Mouse (Mus musculus) kidney, embryonic 16.5 days (tissue): ENCODE results near the gene Acer3. TPM values are rescaled to one million over a fixed set of nuclear protein-coding genes. Genes with fewer than 3 reads are reported as not detected.

Experiments used
- ATAC-seq: fragments of 200-750 bp; cut with Nextera tagmentation; 2 replicates; pipeline ENCODE4 v1.8.0; 2017; ENCODE audit warnings: moderate TSS enrichment; ENCODE audit not compliant: low FRiP score, low TSS enrichment
- H3K27ac ChIP-seq: fragments of 300-500 bp; sonication (generic); 2 replicates; pipeline ENCODE4 v1.5.1; 2014; ENCODE audit warnings: low read length
- H3K27me3 ChIP-seq: fragments of 300-500 bp; sonication (generic); 2 replicates; pipeline ENCODE4 v1.6.1; 2014; ENCODE audit warnings: low read length, control low read depth, mixed read lengths; ENCODE audit not compliant: insufficient read depth
- H3K36me3 ChIP-seq: fragments of 300-500 bp; sonication (generic); 2 replicates; pipeline ENCODE4 v1.6.1; 2014; ENCODE audit warnings: low read length, control low read depth, mixed read lengths; ENCODE audit not compliant: insufficient read depth
- H3K4me1 ChIP-seq: fragments of 300-500 bp; sonication (generic); 2 replicates; pipeline ENCODE4 v1.6.1; 2014; ENCODE audit warnings: low read length, control low read depth, mixed read lengths; ENCODE audit not compliant: insufficient read depth
- H3K4me2 ChIP-seq: fragments of 300-500 bp; sonication (generic); replicated peaks from 2 replicates; pipeline ENCODE4 v1.6.1; 2014; ENCODE audit warnings: low read depth, low read length
- H3K4me3 ChIP-seq: fragments of 300-500 bp; sonication (generic); 2 replicates; pipeline ENCODE4 v1.5.1; 2014; ENCODE audit warnings: mild to moderate bottlenecking, low read length
- H3K9ac ChIP-seq: fragments of 300-500 bp; sonication (generic); replicated peaks from 2 replicates; pipeline ENCODE4 v1.6.1; 2014; ENCODE audit warnings: low read length
- H3K9me3 ChIP-seq: fragments of 300-500 bp; sonication (generic); 2 replicates; pipeline ENCODE4 v1.6.1; 2016; ENCODE audit warnings: low read length, control low read depth
- WGBS: fragments of 180-500 bp; shearing (Covaris S2); extraction: QIAGEN DNeasy Blood & Tissue Kit; methylation state at CpG from one replicate; pipeline ENCODE4 v1.1.7; 2014; 5-methylcytosine and 5-hydroxymethylcytosine counted together
- polyA plus RNA-seq: library from polyadenylated mRNA; unstranded; fragments of >200 nt; fragmentation: Nextera tagmentation; extraction: Ambion mirVana; gene quantifications from 2 replicates; pipeline ENCODE4 v1.2.1, GENCODE M21; 2015

Gene Acer3
- polyA plus RNA-seq, 1 experiment from 2014 or later, result 27.4 TPM

GRCm38 (mm10) chr7:98354160-98354920 is 33.3 kb upstream of the Acer3 start:
- Histone ChIP-seq H3K36me3 (peaks cover 22% of the 10 kb centered on the region), H3K27me3 (no peaks in the 10 kb centered on the region), H3K9me3 (no peaks in the 10 kb centered on the region), H3K4me3 (no peak overlapping the region), H3K4me2 (no peak overlapping the region), H3K4me1 (peaks cover 31% of the 10 kb centered on the region), H3K27ac (no peak overlapping the region), H3K9ac (0 out of 2 replicates have a peak overlapping the region, but pooled peaks have one; percentile 5)
- 25% methylated on average over 12 of the region's 12 CpGs for WGBS
- ATAC-seq, result peak; percentile 28; the same call in 1 of the 2 replicates

DNA sequence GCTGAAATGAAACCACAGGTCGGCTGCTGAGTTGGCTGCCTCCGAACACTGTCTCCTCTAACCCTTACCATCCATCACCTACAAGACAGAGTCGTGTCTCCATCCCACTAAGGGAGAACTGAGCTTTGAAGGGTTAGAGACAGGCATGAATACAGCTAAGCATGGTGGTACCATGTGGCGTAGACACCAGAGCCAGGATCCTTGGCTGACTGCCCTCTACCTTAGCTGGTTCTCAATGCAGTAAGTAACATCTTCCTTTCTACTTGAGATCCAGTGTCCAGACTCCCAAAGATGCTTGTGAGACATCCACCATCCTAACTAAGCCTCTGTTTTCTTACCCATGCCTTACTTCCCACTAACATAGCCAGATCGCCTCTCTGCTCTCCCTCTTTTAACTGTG is 32.6 kb upstream of the Acer3 start:
- Histone ChIP-seq H3K4me1 (peaks cover 25% of the 10 kb centered on the region), H3K27me3 (no peaks in the 10 kb centered on the region), H3K4me2 (no peak overlapping the region), H3K4me3 (no peak overlapping the region), H3K9ac (no peak overlapping the region), H3K27ac (no peak overlapping the region), H3K36me3 (peaks cover 22% of the 10 kb centered on the region), H3K9me3 (no peaks in the 10 kb centered on the region)
- no peak for ATAC-seq
- WGBS, result 76% methylated on average over 5 of the region's 5 CpGs

GRCm38 (mm10) chr7:98351523-98351922 is 30.5 kb upstream of the Acer3 start:
- Histone ChIP-seq H3K27me3 (no peaks in the 10 kb centered on the region), H3K27ac (no peak overlapping the region), H3K4me3 (no peak overlapping the region), H3K36me3 (peaks cover 22% of the 10 kb centered on the region), H3K4me1 (peaks cover 25% of the 10 kb centered on the region), H3K4me2 (no peak overlapping the region), H3K9me3 (no peaks in the 10 kb centered on the region), H3K9ac (no peak overlapping the region)
- WGBS, result 90% methylated on average over 3 of the region's 3 CpGs
- ATAC-seq, result no peak

DNA sequence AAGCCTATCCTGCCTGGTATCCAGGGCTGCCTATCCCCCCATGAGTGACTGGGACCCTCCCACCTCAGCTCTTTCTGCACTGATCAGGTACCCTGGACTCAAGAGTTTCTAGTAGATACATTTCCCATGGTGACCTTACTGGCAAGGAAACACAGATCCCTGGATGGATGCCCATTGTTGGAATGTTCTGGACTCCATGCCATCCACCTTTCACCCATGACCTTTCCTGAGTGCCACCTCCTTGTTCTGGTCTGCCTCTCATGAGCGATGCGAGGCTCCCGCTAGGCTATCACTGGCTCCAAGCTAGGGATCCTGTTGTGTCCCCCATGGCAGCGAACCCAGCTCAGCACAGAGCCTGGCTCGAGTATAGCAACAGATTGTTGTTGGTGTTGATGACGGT is 28.8 kb upstream of the Acer3 start:
- H3K4me1 ChIP-seq, result peaks cover 8% of the 10 kb centered on the region
- ATAC-seq, result no peak
- WGBS, result 94% methylated on average over 6 of the region's 6 CpGs
- no peak overlapping the region for H3K4me3 ChIP-seq
- no peaks in the 10 kb centered on the region for H3K9me3 ChIP-seq
- H3K27me3 ChIP-seq, result no peaks in the 10 kb centered on the region
- H3K4me2 ChIP-seq, result no peak overlapping the region
- no peak overlapping the region for H3K9ac ChIP-seq
- no peak overlapping the region for H3K27ac ChIP-seq
- peaks cover 22% of the 10 kb centered on the region for H3K36me3 ChIP-seq

GRCm38 (mm10) chr7:98349096-98349495 is 28.1 kb upstream of the Acer3 start:
- Histone ChIP-seq H3K4me1 (peaks cover 1% of the 10 kb centered on the region), H3K36me3 (peaks cover 22% of the 10 kb centered on the region), H3K27ac (no peak overlapping the region), H3K4me3 (no peak overlapping the region), H3K9me3 (no peaks in the 10 kb centered on the region), H3K4me2 (no peak overlapping the region), H3K9ac (no peak overlapping the region), H3K27me3 (no peaks in the 10 kb centered on the region)
- peak; percentile 55 for ATAC-seq
- 16% methylated on average over 5 of the region's 5 CpGs for WGBS

DNA sequence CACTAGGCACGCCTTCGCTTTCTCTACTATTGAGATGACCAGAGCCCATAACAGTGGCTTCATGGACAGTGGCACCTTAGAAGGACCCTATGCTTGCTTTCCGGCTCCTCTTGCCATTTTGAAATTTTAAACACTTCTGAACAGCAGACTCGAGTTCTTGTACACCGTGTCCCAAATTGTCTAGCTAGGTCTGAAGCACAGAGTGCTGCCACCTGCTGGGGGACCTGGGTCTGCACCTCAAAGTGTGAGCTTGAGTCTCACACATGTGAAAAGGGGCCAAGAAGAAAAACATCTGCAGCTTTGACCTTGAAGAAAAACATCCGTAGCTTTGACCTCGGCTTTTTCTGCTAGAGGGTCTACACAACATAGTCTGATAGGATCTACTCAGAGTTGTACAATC is 27.0 kb upstream of the Acer3 start:
- no peak; the same call in 1 of the 2 replicates for ATAC-seq
- 48% methylated on average over 7 of the region's 7 CpGs for WGBS

GRCm38 (mm10) chr7:98347471-98347870 is 26.5 kb upstream of the Acer3 start:
- Histone ChIP-seq H3K27ac (no peak overlapping the region), H3K4me2 (no peak overlapping the region), H3K36me3 (peaks cover 18% of the 10 kb centered on the region), H3K9me3 (no peaks in the 10 kb centered on the region), H3K27me3 (no peaks in the 10 kb centered on the region), H3K4me1 (no peaks in the 10 kb centered on the region), H3K9ac (no peak overlapping the region), H3K4me3 (no peak overlapping the region)
- WGBS, result 69% methylated on average over 5 of the region's 5 CpGs
- ATAC-seq, result no peak

More for the DNA sequence above, 27.0 kb upstream of the Acer3 start:
- Histone ChIP-seq H3K4me3 (no peak overlapping the region), H3K4me1 (no peaks in the 10 kb centered on the region), H3K9me3 (no peaks in the 10 kb centered on the region), H3K4me2 (no peak overlapping the region), H3K27me3 (no peaks in the 10 kb centered on the region), H3K36me3 (peaks cover 22% of the 10 kb centered on the region), H3K27ac (no peak overlapping the region), H3K9ac (no peak overlapping the region)

DNA sequence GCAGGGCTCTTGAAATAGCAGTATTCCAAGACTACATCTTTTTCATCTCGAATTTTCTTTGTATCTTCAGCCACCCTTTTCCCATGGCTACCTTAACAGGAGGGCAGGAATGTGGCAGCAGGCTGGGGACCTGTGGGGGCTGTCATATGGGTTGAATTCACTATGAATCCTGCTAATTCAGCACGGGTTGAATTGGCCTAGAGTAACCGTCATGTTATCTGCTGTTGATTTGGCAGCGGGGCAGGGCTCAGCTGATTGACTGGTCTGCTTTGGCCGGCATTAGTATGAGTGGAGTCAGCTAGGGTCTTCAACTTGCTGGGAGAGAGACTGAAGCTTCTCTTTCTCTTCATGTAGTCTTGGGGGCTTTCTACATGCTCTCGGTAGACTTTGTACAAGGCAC is 24.0 kb upstream of the Acer3 start:
- H3K4me2 ChIP-seq, result no peak overlapping the region
- no peak for ATAC-seq
- WGBS, result 64% methylated on average over 6 of the region's 6 CpGs

GRCm38 (mm10) chr7:98344361-98344760 is 23.4 kb upstream of the Acer3 start:
- WGBS, result 3% methylated on average over 3 of the region's 3 CpGs

More for the DNA sequence above, 24.0 kb upstream of the Acer3 start:
- peaks cover 8% of the 10 kb centered on the region; the same call in 1 of the 2 replicates for H3K4me1 ChIP-seq
- H3K27ac ChIP-seq, result no peak overlapping the region
- H3K9me3 ChIP-seq, result no peaks in the 10 kb centered on the region
- peaks cover 2% of the 10 kb centered on the region; the same call in 1 of the 2 replicates for H3K36me3 ChIP-seq
- no peak overlapping the region for H3K4me3 ChIP-seq
- no peaks in the 10 kb centered on the region for H3K27me3 ChIP-seq
- H3K9ac ChIP-seq, result no peak overlapping the region

GRCm38 (mm10) chr7:98342249-98342648 is 21.2 kb upstream of the Acer3 start:
- no peak overlapping the region for H3K4me3 ChIP-seq
- ATAC-seq, result no peak
- H3K27me3 ChIP-seq, result no peaks in the 10 kb centered on the region
- H3K9me3 ChIP-seq, result no peaks in the 10 kb centered on the region
- no peak overlapping the region for H3K27ac ChIP-seq
- H3K4me1 ChIP-seq, result peaks cover 8% of the 10 kb centered on the region; the same call in 1 of the 2 replicates
- WGBS, result 55% methylated on average over 3 of the region's 3 CpGs
- no peak overlapping the region for H3K9ac ChIP-seq
- H3K4me2 ChIP-seq, result no peak overlapping the region
- H3K36me3 ChIP-seq, result no peaks in the 10 kb centered on the region

More at GRCm38 (mm10) chr7:98344361-98344760, 23.4 kb upstream of the Acer3 start:
- Histone ChIP-seq H3K27me3 (no peaks in the 10 kb centered on the region), H3K27ac (no peak overlapping the region), H3K36me3 (no peaks in the 10 kb centered on the region), H3K9me3 (no peaks in the 10 kb centered on the region), H3K4me2 (no peak overlapping the region), H3K4me3 (no peak overlapping the region), H3K4me1 (peaks cover 8% of the 10 kb centered on the region; the same call in 1 of the 2 replicates), H3K9ac (no peak overlapping the region)
- no peak for ATAC-seq
